Mouse (Mus musculus): Measurements from ENCODE around the gene Zfr. TPM values are rescaled to one million over a fixed set of nuclear protein-coding genes. Genes with fewer than 3 reads are reported as not detected.

The Zfr gene
- polyA plus RNA-seq, 2 experiments = 91.6 to 160 TPM

DNA sequence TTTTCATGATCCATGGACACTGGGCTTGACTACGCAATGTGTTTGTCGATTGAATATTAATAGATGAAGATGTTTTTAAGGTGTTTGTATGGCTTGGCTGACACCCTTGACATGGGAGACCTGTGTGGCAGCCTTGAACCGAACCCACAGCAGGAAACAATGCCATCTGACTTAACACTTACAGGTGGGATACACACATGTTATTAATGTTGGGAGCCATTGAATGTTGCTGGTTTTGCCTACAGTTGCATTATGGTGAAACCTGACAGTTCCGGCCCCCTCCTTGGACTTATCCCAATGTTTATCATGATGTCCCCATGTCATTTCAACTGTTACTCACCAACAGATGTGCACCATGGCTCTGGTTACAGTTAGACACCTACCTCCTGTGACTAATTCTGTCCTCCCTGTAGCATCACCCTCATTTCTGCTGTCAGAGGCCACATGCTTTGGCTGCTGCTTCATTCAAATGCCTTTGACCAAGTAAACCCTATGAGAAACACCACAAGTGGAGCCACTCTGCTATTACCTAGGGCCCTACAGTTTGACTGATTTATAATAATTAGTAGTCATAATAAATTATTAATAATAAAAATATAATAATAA is 23.6 kb upstream of the Zfr start:
- TF ChIP-seq POLR2A (IDR thresholded peaks at IDR 0.05; ENCODE audit: borderline replicate concordance, extremely low read depth, insufficient read depth, insufficient read length) = no peak
- Histone ChIP-seq H3K27ac (replicated peaks; ENCODE audit: low read depth, low read length) (no peak overlapping the region), H3K4me2 (replicated peaks; ENCODE audit: low read depth, low read length, severe bottlenecking) (no peak overlapping the region), H3K4me3 (replicated peaks; ENCODE audit: low read length) (no peak overlapping the region), H3K9me3 (ENCODE audit: control insufficient read depth, low read length) (peaks cover 5% of the 10 kb centered on the region; the same call in 1 of the 2 replicates), H3K27me3 (ENCODE audit: control insufficient read depth, insufficient read depth, low read length) (no peaks in the 10 kb centered on the region), H3K36me3 (ENCODE audit: control insufficient read depth, insufficient read depth, low read length) (no peaks in the 10 kb centered on the region), H3K9ac (ENCODE audit: low read depth, low read length, severe bottlenecking) (no peak overlapping the region), H3K4me1 (ENCODE audit: control insufficient read depth, insufficient read depth, low read length) (peaks cover 12% of the 10 kb centered on the region; the same call in 1 of the 2 replicates)
- ATAC-seq (ENCODE audit: low FRiP score, low read depth) = no peak
- 86% methylated on average over 4 of the region's 4 CpGs for WGBS
- no peak for DNase-seq (ENCODE audit: low spot score)

DNA sequence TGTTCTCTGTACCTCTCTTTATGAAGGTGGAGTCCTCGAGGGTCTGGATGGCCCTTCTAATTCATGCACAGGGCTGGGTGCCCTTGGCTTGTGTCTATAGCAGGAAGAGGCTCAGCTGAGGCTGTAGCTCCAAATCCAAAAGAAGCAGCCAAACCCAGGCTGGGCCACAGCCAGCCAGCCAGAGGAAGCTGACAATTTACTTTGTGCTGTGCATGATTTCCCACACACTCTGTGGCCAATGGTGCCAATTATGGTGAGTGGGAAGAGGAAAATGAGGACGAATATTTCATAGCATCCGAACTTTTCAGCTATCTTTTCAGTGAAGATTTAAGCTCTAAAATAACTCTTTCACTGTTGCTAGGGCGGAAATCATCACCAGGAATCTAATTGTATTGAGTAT is 21.2 kb upstream of the Zfr start:
- Histone ChIP-seq H3K4me2 (replicated peaks; ENCODE audit: low read depth, low read length, severe bottlenecking) (no peak overlapping the region), H3K9me3 (ENCODE audit: control insufficient read depth, low read length) (peaks cover 5% of the 10 kb centered on the region; the same call in 1 of the 2 replicates), H3K4me1 (ENCODE audit: control insufficient read depth, insufficient read depth, low read length) (peaks cover 12% of the 10 kb centered on the region; the same call in 1 of the 2 replicates), H3K4me3 (replicated peaks; ENCODE audit: low read length) (no peak overlapping the region), H3K27ac (replicated peaks; ENCODE audit: low read depth, low read length) (no peak overlapping the region), H3K27me3 (ENCODE audit: control insufficient read depth, insufficient read depth, low read length) (no peaks in the 10 kb centered on the region), H3K9ac (ENCODE audit: low read depth, low read length, severe bottlenecking) (no peak overlapping the region), H3K36me3 (ENCODE audit: control insufficient read depth, insufficient read depth, low read length) (no peaks in the 10 kb centered on the region)
- 81% methylated on average over 4 of the region's 4 CpGs for WGBS
- TF ChIP-seq POLR2A (IDR thresholded peaks at IDR 0.05; ENCODE audit: borderline replicate concordance, extremely low read depth, insufficient read depth, insufficient read length) = no peak
- DNase-seq (ENCODE audit: low spot score) = no peak
- no peak for ATAC-seq (ENCODE audit: low FRiP score, low read depth)

DNA sequence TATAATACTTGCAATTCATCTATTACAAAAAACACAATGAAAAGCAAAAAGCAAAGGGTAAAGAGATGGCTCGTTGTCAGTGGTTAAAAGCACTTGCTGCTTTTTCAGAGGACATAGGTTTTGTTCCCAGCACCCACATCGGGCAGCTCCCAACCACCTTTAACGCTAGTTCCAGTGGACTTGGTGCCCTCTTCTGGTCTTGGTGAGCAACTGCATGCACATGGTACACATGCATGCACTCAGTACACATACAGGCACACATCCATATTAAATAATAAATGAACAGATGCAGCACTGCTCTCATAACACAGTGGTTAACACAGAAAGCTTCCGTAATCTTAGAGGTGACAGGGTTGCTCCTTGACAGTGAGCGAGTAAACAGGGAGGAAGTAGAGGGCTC is 20.3 kb upstream of the Zfr start:
- Histone ChIP-seq H3K4me2 (replicated peaks; ENCODE audit: low read depth, low read length, severe bottlenecking) (no peak overlapping the region), H3K9me3 (ENCODE audit: control insufficient read depth, low read length) (peaks cover 5% of the 10 kb centered on the region; the same call in 1 of the 2 replicates), H3K27me3 (ENCODE audit: control insufficient read depth, insufficient read depth, low read length) (no peaks in the 10 kb centered on the region), H3K4me1 (ENCODE audit: control insufficient read depth, insufficient read depth, low read length) (peaks cover 12% of the 10 kb centered on the region), H3K36me3 (ENCODE audit: control insufficient read depth, insufficient read depth, low read length) (no peaks in the 10 kb centered on the region), H3K9ac (ENCODE audit: low read depth, low read length, severe bottlenecking) (no peak overlapping the region), H3K27ac (replicated peaks; ENCODE audit: low read depth, low read length) (no peak overlapping the region), H3K4me3 (replicated peaks; ENCODE audit: low read length) (no peak overlapping the region)
- 94% methylated on average over 5 of the region's 5 CpGs for WGBS
- TF ChIP-seq POLR2A (IDR thresholded peaks at IDR 0.05; ENCODE audit: borderline replicate concordance, extremely low read depth, insufficient read depth, insufficient read length) = no peak
- DNase-seq (ENCODE audit: low spot score) (no peak), ATAC-seq (ENCODE audit: low FRiP score, low read depth) (no peak)

DNA sequence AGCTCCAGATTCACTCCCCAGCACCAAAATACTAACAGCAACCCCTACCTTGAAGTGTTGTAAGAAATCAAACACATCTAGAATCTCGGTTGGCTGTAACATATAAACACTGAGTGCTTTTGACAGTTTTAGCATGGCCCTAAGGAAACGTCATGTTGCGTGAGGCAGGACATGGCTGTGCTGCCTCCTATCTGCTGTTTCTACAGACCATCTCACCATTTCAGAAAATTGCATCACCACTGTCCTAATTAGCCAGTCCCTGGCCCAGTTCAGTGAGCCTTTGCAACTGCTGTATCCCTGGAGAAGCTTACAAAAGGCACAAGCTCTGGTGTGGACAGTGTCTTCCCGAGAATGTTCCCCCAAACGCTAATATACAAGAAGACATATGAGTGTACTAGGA is 16.7 kb upstream of the Zfr start:
- H3K4me3 ChIP-seq (replicated peaks; ENCODE audit: low read length) = no peak overlapping the region
- 76% methylated on average over 5 of the region's 5 CpGs for WGBS
- H3K36me3 ChIP-seq (ENCODE audit: control insufficient read depth, insufficient read depth, low read length) = no peaks in the 10 kb centered on the region
- no peak for DNase-seq (ENCODE audit: low spot score)
- no peak overlapping the region for H3K27ac ChIP-seq (replicated peaks; ENCODE audit: low read depth, low read length)
- TF ChIP-seq POLR2A (IDR thresholded peaks at IDR 0.05; ENCODE audit: borderline replicate concordance, extremely low read depth, insufficient read depth, insufficient read length) = no peak
- ATAC-seq (ENCODE audit: low FRiP score, low read depth) = no peak
- H3K4me2 ChIP-seq (replicated peaks; ENCODE audit: low read depth, low read length, severe bottlenecking) = no peak overlapping the region
- H3K4me1 ChIP-seq (ENCODE audit: control insufficient read depth, insufficient read depth, low read length) = peaks cover 9% of the 10 kb centered on the region
- H3K9me3 ChIP-seq (ENCODE audit: control insufficient read depth, low read length) = peaks cover 5% of the 10 kb centered on the region; the same call in 1 of the 2 replicates
- no peaks in the 10 kb centered on the region for H3K27me3 ChIP-seq (ENCODE audit: control insufficient read depth, insufficient read depth, low read length)
- no peak overlapping the region for H3K9ac ChIP-seq (ENCODE audit: low read depth, low read length, severe bottlenecking)

DNA sequence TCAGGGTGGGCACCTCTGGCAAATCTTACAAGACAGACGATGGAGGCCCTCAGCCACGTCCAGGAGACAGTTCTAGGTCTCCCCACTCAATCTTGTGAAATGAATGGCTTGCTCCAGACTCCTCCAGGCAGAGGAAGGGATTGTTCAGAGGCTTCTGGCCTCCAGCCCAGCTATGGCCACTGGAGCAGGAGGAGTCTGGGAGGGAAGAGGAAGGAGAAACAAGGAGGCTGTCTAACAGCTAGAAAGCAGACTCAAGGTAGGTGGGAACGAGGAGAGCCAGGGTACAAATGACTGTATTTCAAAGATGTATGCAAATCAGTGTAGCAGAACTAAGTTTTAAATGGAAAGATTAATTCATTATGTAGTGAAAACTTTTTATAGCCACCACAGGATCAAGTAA is 13.9 kb upstream of the Zfr start:
- Histone ChIP-seq H3K4me2 (replicated peaks; ENCODE audit: low read depth, low read length, severe bottlenecking) (no peak overlapping the region), H3K36me3 (ENCODE audit: control insufficient read depth, insufficient read depth, low read length) (no peaks in the 10 kb centered on the region), H3K4me3 (replicated peaks; ENCODE audit: low read length) (no peak overlapping the region), H3K4me1 (ENCODE audit: control insufficient read depth, insufficient read depth, low read length) (peaks cover 9% of the 10 kb centered on the region), H3K27me3 (ENCODE audit: control insufficient read depth, insufficient read depth, low read length) (no peaks in the 10 kb centered on the region), H3K9ac (ENCODE audit: low read depth, low read length, severe bottlenecking) (no peak overlapping the region), H3K9me3 (ENCODE audit: control insufficient read depth, low read length) (no peaks in the 10 kb centered on the region), H3K27ac (replicated peaks; ENCODE audit: low read depth, low read length) (peak overlapping the region; percentile 50)
- TF ChIP-seq POLR2A (IDR thresholded peaks at IDR 0.05; ENCODE audit: borderline replicate concordance, extremely low read depth, insufficient read depth, insufficient read length) = no peak
- 51% methylated on average over 3 of the region's 3 CpGs for WGBS
- ATAC-seq (ENCODE audit: low FRiP score, low read depth) (0 out of 2 replicates have a peak, but pooled peaks have one; percentile 30), DNase-seq (ENCODE audit: low spot score) (no peak)
